Mouse (Mus musculus) adrenal gland, adult 8-10 months (tissue): Measurements from ENCODE around the gene Tmem215. TPM values are rescaled to one million over a fixed set of nuclear protein-coding genes. Genes with fewer than 3 reads are reported as not detected.

ENCODE experiments used
- DNase-seq: peaks from one replicate; pipeline ENCODE4 v3.0.0; 2022
- total RNA-seq, 4 experiments: library from RNA; stranded (reverse); gene quantifications; 2 replicates each; pipeline ENCODE4 v1.2.4; 2022

Gene Tmem215
- total RNA-seq = not detected

DNA sequence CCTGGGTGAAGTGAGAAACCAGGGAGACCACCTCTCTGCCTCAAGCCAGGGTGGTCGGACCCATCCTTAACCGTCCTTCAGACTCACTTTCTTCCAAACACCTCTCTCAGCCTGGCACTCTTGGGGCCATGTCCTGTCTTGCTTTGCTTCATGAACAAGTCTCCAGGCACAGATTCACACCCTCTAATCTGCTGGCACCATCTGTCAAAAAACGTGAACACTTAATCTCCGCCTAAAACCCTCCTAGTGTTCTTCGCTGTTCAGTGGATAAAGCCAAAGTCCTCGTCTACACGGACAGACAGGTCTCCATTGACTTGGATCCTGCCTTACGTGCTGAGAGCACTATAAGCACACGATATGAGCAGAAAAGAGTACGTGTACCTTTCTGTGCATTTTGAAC, at the start of gene Tmem215:
Gene Tmem215, plus strand, starts transcription at position 301 of the 400 bp plus-strand sequence.
- no peak for DNase-seq

DNA sequence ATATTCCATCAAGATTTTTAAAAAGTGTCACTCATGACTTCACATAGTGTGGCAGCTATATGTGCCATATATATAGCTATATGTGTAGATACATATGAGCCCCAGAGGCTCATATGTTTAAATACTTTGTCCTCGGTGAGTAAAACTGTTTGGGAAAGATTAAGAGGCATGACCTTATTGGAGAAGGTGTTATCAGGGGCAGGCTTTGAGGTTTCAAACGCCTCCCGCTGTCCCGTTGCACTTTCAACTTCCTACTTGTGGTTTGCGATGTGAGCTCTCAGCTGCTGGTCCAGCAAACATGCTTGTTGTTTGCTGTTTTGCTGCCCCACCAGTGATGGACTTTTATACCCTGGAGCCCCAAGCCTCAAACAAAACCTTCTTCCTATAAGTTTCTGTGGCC, 40.1 kb upstream of the Tmem215 start:
- DNase-seq = no peak

DNA sequence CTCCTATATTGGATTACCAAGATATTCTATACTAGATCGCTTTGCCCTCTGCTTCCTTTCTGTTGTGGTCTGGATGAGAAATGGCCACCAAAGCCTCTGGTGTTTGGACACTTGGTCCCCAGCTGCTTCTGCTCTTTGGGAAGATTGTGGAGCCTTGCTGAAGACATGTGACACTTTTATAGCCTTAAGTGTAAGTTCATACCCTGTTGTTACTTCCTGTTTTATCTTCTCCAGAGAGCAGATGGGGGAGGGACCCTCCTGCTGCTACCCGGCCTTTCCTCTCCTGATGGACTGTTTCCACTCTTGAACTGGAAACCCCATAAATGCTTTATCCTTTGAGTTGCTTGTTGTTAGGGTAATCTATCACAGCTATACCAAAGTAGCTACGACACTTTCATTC, 38.6 kb upstream of the Tmem215 start:
- no peak for DNase-seq

- DNase-seq = no peak
Observed at GRCm38 (mm10) chr4:40434388-40434787, 37.6 kb upstream of the Tmem215 start.

DNA sequence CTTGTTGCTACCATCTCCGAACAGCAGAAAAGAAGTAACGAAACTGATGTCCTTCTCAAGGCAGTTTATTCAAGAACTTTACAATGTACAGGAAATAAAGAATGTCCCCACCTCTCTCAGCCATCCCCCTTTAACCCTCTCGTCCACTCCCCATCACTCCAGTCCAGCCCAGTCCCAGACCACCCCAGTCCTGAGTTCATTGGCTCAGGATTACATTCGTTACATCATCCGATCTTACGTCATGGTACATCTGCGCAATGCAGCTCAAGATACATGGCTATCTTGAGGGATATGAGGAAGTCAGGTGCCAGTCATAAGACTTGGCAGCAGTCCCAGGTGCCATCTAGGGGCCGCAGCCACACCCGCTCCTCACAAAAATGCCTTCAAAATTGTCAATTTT, 28.4 kb upstream of the Tmem215 start:
- DNase-seq = no peak

DNA sequence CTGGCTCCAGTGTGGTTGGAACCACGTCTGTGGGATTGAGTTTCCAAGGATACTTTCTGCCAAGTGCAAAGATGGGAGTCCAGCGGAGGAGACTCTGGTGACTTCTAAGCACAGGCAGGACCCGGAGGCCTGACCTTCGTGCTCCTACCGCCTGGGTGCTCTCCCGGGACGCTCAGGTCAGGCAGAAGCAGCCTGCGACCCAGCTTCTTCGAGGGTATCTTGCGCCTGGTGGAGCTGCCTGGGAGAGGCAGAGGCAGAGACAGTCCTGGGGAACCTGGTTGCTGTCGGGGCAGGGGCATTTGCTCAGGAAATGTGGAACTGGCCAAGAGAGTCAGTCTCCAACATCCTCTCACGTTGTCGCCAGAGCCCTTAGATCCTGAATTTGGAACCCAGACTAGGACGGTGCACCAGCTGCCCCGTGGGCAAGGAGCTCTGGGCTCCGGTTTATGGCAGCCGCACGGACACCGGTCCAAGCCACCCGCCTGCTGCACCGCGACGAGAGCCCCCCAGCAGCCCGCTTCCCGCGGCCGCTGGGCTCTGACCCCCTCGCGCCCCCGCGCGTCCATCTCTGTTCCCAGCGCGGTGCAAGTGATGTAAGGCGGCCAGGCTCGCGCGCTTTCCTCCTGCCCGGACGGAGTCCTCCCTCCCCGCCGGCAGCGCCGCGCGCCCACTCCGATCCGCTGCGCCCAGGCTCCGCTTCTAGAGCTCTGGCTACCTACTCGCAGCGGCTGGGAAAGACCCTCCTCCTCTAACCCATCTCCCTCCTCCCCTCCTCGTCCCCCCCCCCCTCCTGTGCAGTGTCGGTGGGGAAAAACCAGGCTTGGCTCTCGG, 935 bp downstream of the Tmem215 start:
- DNase-seq = no peak

DNA sequence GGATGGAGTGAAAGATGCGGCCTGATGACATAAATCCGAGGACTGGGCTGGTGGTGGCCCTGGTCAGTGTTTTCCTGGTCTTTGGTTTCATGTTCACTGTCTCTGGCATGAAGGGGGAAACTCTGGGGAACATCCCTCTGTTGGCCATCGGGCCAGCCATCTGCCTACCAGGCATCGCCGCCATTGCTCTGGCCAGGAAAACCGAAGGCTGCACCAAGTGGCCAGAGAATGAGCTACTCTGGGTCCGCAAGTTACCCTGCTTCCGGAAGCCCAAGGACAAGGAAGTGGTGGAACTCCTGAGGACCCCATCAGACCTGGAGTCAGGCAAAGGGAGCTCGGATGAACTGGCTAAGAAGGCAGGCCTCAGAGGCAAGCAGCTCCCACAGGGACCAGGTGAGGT, 1.9 kb downstream of the Tmem215 start:
- DNase-seq = no peak

DNA sequence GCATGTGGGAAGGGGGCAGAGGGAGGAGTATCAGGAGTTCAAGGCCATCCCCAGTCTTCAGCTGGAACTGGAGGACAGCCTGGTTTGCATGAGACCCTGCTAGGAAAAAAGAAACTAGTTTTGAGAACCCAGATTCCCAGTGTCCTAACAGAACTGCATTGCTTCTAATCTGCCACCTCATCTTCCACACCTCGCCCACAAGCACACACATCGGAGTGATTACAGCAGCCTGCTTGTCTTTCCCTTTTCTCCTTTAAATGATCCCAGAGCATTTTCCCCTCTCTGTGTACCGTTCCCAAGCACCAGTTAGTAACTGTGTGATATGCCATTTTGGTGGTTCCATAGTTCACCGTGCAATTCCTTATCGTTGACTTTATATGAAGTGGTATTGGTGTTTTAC, 6.0 kb downstream of the Tmem215 start:
- DNase-seq = no peak

- DNase-seq = no peak
Observed at GRCm38 (mm10) chr4:40486546-40486945, 14.6 kb downstream of the Tmem215 start.

DNA sequence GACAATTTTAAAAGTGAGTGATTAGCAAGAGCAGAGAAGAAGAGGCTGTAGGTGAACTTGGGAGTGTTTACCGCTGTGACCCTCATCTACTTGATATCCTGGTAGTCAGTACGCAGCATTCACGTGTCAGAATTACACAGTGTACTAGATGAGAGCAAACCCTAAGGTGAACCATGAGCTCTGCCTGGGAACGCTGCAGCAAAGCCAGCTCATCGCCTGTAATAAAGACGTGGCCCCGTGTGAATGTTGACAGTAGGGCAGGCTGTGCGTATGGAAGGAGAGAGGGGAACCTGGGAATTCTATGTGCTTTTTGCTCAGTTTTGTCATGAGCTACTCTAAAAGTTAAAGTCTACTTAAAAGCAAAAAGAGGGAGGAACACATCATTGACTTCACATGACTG, 19.8 kb downstream of the Tmem215 start:
- no peak for DNase-seq

DNA sequence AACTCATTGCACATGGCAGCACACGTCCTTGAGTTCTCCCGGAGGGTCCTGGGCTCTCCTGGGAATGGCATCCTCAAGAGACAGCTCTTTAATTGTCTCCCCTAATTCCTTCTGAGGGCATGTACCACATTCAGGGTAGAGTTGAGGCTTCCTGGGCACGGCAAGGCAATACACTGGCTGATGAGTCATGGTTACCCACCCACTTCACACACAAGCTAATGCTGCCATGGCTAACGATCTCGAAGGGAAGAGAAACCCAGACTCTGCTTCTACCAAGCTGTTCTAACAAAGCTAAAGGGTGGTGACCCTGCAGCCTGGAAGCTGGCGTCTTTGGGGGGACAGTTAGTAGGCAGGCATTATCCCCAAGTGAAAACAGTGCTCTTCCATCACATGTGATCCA, 24.4 kb downstream of the Tmem215 start:
- no peak for DNase-seq

DNA sequence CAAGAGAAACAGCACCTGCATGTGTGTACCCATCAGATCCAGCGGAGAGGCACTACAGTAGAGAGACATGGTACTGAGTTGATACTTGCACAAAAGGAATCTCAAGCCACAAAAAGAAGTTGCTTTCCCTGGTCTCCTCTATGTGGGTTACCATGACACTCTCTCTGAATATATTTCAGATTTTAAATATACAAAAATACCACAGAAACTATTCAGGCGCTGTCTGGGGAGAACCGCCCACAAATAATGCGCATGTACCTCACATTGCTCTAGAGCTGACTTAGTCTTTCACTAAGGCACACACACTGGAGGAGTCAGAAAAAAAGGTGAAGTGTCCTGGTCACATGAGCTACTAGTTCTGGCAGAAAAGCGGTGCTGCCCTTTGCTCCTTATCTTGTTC, 24.8 kb downstream of the Tmem215 start:
- DNase-seq = no peak

- no peak for DNase-seq
Observed at GRCm38 (mm10) chr4:40499812-40500591, 28.0 kb downstream of the Tmem215 start.

DNA sequence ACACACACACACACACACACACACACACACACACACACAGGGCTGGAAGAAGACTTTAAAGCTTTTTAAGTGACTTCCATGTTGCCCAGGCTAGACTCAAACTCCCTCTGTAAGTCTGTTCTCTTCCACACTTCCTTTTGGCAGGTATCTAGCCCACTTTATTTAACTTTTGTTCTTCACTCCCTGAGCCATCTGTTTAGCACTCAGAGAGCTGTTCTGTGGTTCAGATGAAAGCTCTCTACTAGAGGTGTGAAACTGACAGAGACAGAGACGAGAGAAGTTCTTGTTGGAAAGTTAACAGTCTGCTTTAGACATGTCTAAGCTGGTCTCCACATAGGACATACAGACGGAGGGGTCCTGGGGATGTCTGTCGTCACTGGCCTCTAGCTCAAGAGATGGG, 30.5 kb downstream of the Tmem215 start:
- no peak for DNase-seq

DNA sequence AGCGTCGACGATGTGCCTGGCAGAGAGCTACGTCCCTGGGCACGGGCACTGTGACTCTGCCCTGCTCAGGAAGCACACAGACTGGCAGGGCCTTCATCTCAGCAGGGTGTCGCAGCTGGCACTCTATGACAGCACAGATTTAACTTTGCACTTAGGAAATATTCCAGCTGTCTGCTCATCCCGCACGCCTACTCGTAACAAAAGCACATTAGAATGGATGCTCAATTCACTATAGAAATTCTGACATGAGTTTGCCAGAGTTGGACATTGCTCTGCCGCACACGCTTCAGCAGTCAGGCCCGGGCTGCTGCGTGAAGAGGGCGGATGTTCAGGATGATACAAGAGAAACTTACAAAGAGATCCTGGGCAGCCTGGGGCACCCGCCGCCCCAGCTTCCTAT, 37.6 kb downstream of the Tmem215 start:
- DNase-seq = no peak

DNA sequence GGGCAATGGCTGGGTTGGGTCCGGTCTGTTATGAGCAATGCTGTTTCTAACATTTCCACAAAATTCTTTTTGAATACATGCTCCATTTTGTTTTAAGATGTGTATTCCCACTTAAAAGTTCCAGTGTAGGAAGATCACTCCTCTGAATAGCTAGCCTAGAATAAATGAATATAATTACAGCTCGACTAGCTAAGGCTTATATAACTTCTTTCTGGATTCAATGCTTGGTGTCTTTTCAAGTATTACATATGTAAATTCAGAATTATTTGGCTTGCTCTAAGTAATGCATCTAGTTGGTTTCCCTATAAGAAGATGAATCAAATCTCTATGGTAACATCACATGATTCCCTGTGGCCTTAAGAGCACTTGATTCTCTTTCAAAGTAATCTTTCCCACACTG, 41.3 kb downstream of the Tmem215 start:
- no peak for DNase-seq

- no peak for DNase-seq
Observed at GRCm38 (mm10) chr4:40518545-40519324, 46.8 kb downstream of the Tmem215 start.

Other genes with a start within 250 kb of the Tmem215 start
- gene Ddx58, start 232.4 kb upstream of the Tmem215 start, total RNA-seq = 10 to 100 TPM; 34.0 to 40.5 (median 37.5) TPM
- gene Smim27, start 202.6 kb upstream of the Tmem215 start, total RNA-seq = 10 to 100 TPM; 39.1 to 77.7 (median 55.6) TPM
- gene Topors, start 202.3 kb upstream of the Tmem215 start, total RNA-seq = 10 to 100 TPM; 29.0 to 30.4 (median 29.9) TPM
- 100 to 1,000 TPM; 151 to 218 (median 179) TPM for gene Ndufb6, start 192.8 kb upstream of the Tmem215 start, total RNA-seq
- 10 to 100 TPM; 19.8 to 25.7 (median 23.7) TPM for gene Aptx, start 231.0 kb downstream of the Tmem215 start, total RNA-seq
- 100 to 1,000 TPM; 201 to 366 (median 233) TPM for gene Dnaja1, start 250.0 kb downstream of the Tmem215 start, total RNA-seq